Mouse (Mus musculus) MEL (cell line): ENCODE data around the gene Usp36. TPM values are rescaled to one million over a fixed set of nuclear protein-coding genes. Genes with fewer than 3 reads are reported as not detected.

ENCODE experiments used
- DNase-seq: peaks from one replicate; pipeline ENCODE4 v3.0.0; 2011; ENCODE audit warnings: low read depth, low spot score
- H3K27ac ChIP-seq: 2 replicates; pipeline ENCODE4 v1.5.1; 2012; ENCODE audit warnings: low read depth, mild to moderate bottlenecking, control low read depth, low read length, moderate library complexity; ENCODE audit not compliant: control insufficient read depth
- H3K27me3 ChIP-seq, 2 experiments: fragments of 150-350 bp in 1 of 2; sonication (generic) in 1 of 2; 2 replicates each; pipeline ENCODE4 v1.6.1; 2012; ENCODE audit warnings: low read length in 2 of 2, mild to moderate bottlenecking in 2 of 2, improper control_type of control experiment in 1 of 2, moderate library complexity in 1 of 2; ENCODE audit not compliant: insufficient read depth in 2 of 2, control insufficient read depth in 1 of 2
- H3K36me3 ChIP-seq, 2 experiments: 2 replicates each; pipeline ENCODE4 v1.6.1; 2012 to 2014; ENCODE audit warnings: low read length in 2 of 2, improper control_type of control experiment in 1 of 2, inconsistent platforms in 1 of 2, mild to moderate bottlenecking in 1 of 2; ENCODE audit not compliant: insufficient read depth in 2 of 2, control insufficient read depth in 1 of 2
- H3K4me1 ChIP-seq, 2 experiments: fragments of 150-350 bp in 1 of 2; sonication (generic) in 1 of 2; 2 replicates each; pipeline ENCODE4 v1.6.1; 2012; ENCODE audit warnings: low read length in 2 of 2, improper control_type of control experiment in 1 of 2, mild to moderate bottlenecking in 1 of 2; ENCODE audit not compliant: insufficient read depth in 2 of 2, control insufficient read depth in 1 of 2
- H3K4me3 ChIP-seq, 2 experiments: fragments of 150-350 bp in 1 of 2; sonication (generic) in 1 of 2; 2 replicates each; pipeline ENCODE4 v1.5.1; 2012; ENCODE audit warnings: low read depth in 2 of 2, low read length in 2 of 2, mild to moderate bottlenecking in 2 of 2, moderate library complexity in 2 of 2, control low read depth in 1 of 2, improper control_type of control experiment in 1 of 2; ENCODE audit not compliant: control insufficient read depth in 1 of 2, insufficient read depth in 1 of 2
- H3K79me2 ChIP-seq: 2 replicates; pipeline ENCODE4 v1.6.1; 2012; ENCODE audit warnings: mild to moderate bottlenecking, low read length, moderate library complexity; ENCODE audit not compliant: control insufficient read depth, poor library complexity, insufficient read depth
- H3K9ac ChIP-seq: 2 replicates; pipeline ENCODE4 v1.6.1; 2012; ENCODE audit warnings: low read depth, mild to moderate bottlenecking, control low read depth, low read length, moderate library complexity; ENCODE audit not compliant: control insufficient read depth, poor library complexity, severe bottlenecking
- H3K9me3 ChIP-seq: fragments of 150-350 bp; sonication (generic); replicated peaks from 2 replicates; pipeline ENCODE4 v1.6.1; 2012; ENCODE audit warnings: mild to moderate bottlenecking, low read length, improper control_type of control experiment, moderate library complexity; ENCODE audit not compliant: insufficient read depth
- BHLHE40 ChIP-seq: IDR thresholded peaks from 2 replicates; pipeline ENCODE4 v1.6.1; 2012; ENCODE audit warnings: low read depth, mild to moderate bottlenecking, inconsistent platforms, low read length, improper control_type of control experiment, borderline replicate concordance
- CTCF ChIP-seq, 3 experiments: IDR thresholded peaks in 2 of 3; conservative IDR thresholded peaks in 1 of 3; 2 replicates each; pipeline ENCODE4 v1.5.1; 2011 to 2012; ENCODE audit warnings: low read length in 3 of 3, low read depth in 2 of 3, mild to moderate bottlenecking in 2 of 3, improper control_type of control experiment in 1 of 3, inconsistent platforms in 1 of 3, mixed read lengths in 1 of 3, moderate library complexity in 1 of 3; ENCODE audit not compliant: control insufficient read depth in 1 of 3, insufficient read depth in 1 of 3, poor library complexity in 1 of 3, severe bottlenecking in 1 of 3
- ELF1 ChIP-seq: IDR thresholded peaks from 2 replicates; pipeline ENCODE4 v1.6.1; 2014; ENCODE audit warnings: low read depth, mild to moderate bottlenecking, inconsistent platforms, low read length, improper control_type of control experiment, moderate library complexity
- ETS1 ChIP-seq: IDR thresholded peaks from 2 replicates; pipeline ENCODE4 v1.6.1; 2012; ENCODE audit warnings: low read depth, mild to moderate bottlenecking, inconsistent platforms, low read length, improper control_type of control experiment, moderate library complexity
- GABPA ChIP-seq: IDR thresholded peaks from 2 replicates; pipeline ENCODE4 v1.6.1; 2012; ENCODE audit warnings: low read depth, mild to moderate bottlenecking, inconsistent platforms, low read length, improper control_type of control experiment, moderate library complexity
- GATA1 ChIP-seq: IDR thresholded peaks from 2 replicates; pipeline ENCODE4 v1.6.1; 2011; ENCODE audit warnings: low read depth, low read length, improper control_type of control experiment
- HCFC1 ChIP-seq: IDR thresholded peaks from 2 replicates; pipeline ENCODE4 v1.6.1; 2012; ENCODE audit warnings: low read depth, mild to moderate bottlenecking, inconsistent platforms, low read length, improper control_type of control experiment, moderate library complexity
- KAT2A ChIP-seq: conservative IDR thresholded peaks from 2 replicates; pipeline ENCODE4 v1.6.1; 2012; ENCODE audit warnings: low read depth, low read length, improper control_type of control experiment, inconsistent platforms
- MAFK ChIP-seq: IDR thresholded peaks from 2 replicates; pipeline ENCODE4 v1.6.1; 2011; ENCODE audit warnings: low read depth, mild to moderate bottlenecking, low read length, improper control_type of control experiment, borderline replicate concordance
- POLR2A ChIP-seq, 2 experiments: IDR thresholded peaks; 2 replicates each; pipeline ENCODE4 v1.6.1; 2011 to 2012; ENCODE audit warnings: low read length in 2 of 2, mild to moderate bottlenecking in 2 of 2, control low read depth in 1 of 2, improper control_type of control experiment in 1 of 2, low read depth in 1 of 2, moderate library complexity in 1 of 2; ENCODE audit not compliant: control insufficient read depth in 1 of 2, insufficient read depth in 1 of 2, poor library complexity in 1 of 2
- POLR2AphosphoS2 ChIP-seq: IDR thresholded peaks from 2 replicates; pipeline ENCODE4 v1.6.1; 2011; ENCODE audit warnings: low read length, improper control_type of control experiment
- POLR2AphosphoS5 ChIP-seq: IDR thresholded peaks from 2 replicates; pipeline ENCODE4 v1.6.1; 2012; ENCODE audit warnings: low read depth, borderline replicate concordance, mild to moderate bottlenecking, inconsistent platforms, low read length, moderate library complexity, mixed read lengths
- RCOR1 ChIP-seq: IDR thresholded peaks from 2 replicates; pipeline ENCODE4 v1.6.1; 2012; ENCODE audit warnings: low read depth, mild to moderate bottlenecking, inconsistent platforms, low read length, improper control_type of control experiment
- TCF12 ChIP-seq: IDR thresholded peaks from 2 replicates; pipeline ENCODE4 v1.6.1; 2014; ENCODE audit warnings: low read depth, mild to moderate bottlenecking, inconsistent platforms, low read length, improper control_type of control experiment, moderate library complexity
- UBTF ChIP-seq: IDR thresholded peaks from 2 replicates; pipeline ENCODE4 v1.6.1; 2012; ENCODE audit warnings: low read depth, mild to moderate bottlenecking, inconsistent platforms, low read length, improper control_type of control experiment, moderate library complexity, borderline replicate concordance; ENCODE audit not compliant: insufficient read depth
- ZKSCAN1 ChIP-seq: IDR thresholded peaks from 2 replicates; pipeline ENCODE4 v1.6.1; 2012; ENCODE audit warnings: low read depth, mild to moderate bottlenecking, inconsistent platforms, low read length, improper control_type of control experiment, moderate library complexity
- ZNF384 ChIP-seq: IDR thresholded peaks from 2 replicates; pipeline ENCODE4 v1.6.1; 2012; ENCODE audit warnings: low read depth, mild to moderate bottlenecking, inconsistent platforms, low read length, improper control_type of control experiment
- polyA plus RNA-seq, 2 experiments: library from polyadenylated mRNA; stranded (reverse) in 1 of 2; unstranded in 1 of 2; fragments of >175 nt in 1 of 2; fragments of >200 nt in 1 of 2; gene quantifications; 2 replicates each; pipeline versions ENCODE4 v1.2.1 to v1.2.4; 2012; ENCODE audit warnings: low replicate concordance in 2 of 2, low read depth in 1 of 2; ENCODE audit not compliant: insufficient read length in 2 of 2, insufficient read depth in 1 of 2, missing spikeins in 1 of 2
- total RNA-seq: library from RNA; depleted of rRNA; stranded (reverse); fragments of 300-350 nt; gene quantifications from 2 replicates; pipeline ENCODE4 v1.2.3, GENCODE M21; 2012

Usp36 gene
- total and polyA plus RNA-seq, 3 experiments = 24.8 to 89.6 (median 50.7) TPM

- no peaks in the 10 kb centered on the region for H3K79me2 ChIP-seq
- no peak overlapping the region for H3K9ac ChIP-seq
- no peaks in the 10 kb centered on the region for H3K27me3 ChIP-seq
- no peak overlapping the region for H3K27ac ChIP-seq
- TF ChIP-seq GATA1 (no peak), RCOR1 (no peak), ZKSCAN1 (no peak), ELF1 (no peak), GABPA (no peak), POLR2A (IDR thresholded peaks at IDR 0.05; ENCODE audit: control insufficient read depth in 1 of 2, insufficient read depth in 1 of 2, low read depth in 1 of 2, low read length in 2 of 2, poor library complexity in 1 of 2) (no peak), POLR2AphosphoS2 (no peak), ETS1 (no peak), MAFK (no peak)
- no peak overlapping the region for H3K4me3 ChIP-seq
- no peak for DNase-seq
- no peaks in the 10 kb centered on the region for H3K9me3 ChIP-seq
- H3K4me1 ChIP-seq = no peaks in the 10 kb centered on the region
- H3K36me3 ChIP-seq = peaks cover 0 to 21% of the 10 kb centered on the region in 2 experiments; a peak in 2 of 4 replicates
Measured at GRCm38 (mm10) chr11:118263146-118263545, 26.9 kb downstream of the Usp36 start.

- DNase-seq = no peak
- no peak overlapping the region for H3K4me3 ChIP-seq
- no peak overlapping the region for H3K9ac ChIP-seq
- H3K4me1 ChIP-seq = no peaks in the 10 kb centered on the region
- no peaks in the 10 kb centered on the region for H3K9me3 ChIP-seq
- no peak overlapping the region for H3K27ac ChIP-seq
- no peaks in the 10 kb centered on the region for H3K27me3 ChIP-seq
- no peaks in the 10 kb centered on the region for H3K79me2 ChIP-seq
- H3K36me3 ChIP-seq = peaks cover 0 to 17% of the 10 kb centered on the region in 2 experiments; a peak in 2 of 4 replicates
- TF ChIP-seq KAT2A (no peak), RCOR1 (no peak), ETS1 (no peak), HCFC1 (no peak), POLR2AphosphoS5 (no peak), ELF1 (no peak), ZNF384 (no peak), CTCF (IDR thresholded peaks at IDR 0.05 in 2 of 3, conservative IDR thresholded peaks at IDR 0.05 in 1 of 3; ENCODE audit: control insufficient read depth in 1 of 3, insufficient read depth in 1 of 3, low read depth in 2 of 3, low read length in 3 of 3, poor library complexity in 1 of 3, severe bottlenecking in 1 of 3) (no peak), UBTF (no peak), BHLHE40 (no peak), TCF12 (no peak)
Measured at GRCm38 (mm10) chr11:118260081-118260480, 30.0 kb downstream of the Usp36 start.
